ENCODE assay signal across 17 mouse cellular contexts in the genomic region with DNA sequence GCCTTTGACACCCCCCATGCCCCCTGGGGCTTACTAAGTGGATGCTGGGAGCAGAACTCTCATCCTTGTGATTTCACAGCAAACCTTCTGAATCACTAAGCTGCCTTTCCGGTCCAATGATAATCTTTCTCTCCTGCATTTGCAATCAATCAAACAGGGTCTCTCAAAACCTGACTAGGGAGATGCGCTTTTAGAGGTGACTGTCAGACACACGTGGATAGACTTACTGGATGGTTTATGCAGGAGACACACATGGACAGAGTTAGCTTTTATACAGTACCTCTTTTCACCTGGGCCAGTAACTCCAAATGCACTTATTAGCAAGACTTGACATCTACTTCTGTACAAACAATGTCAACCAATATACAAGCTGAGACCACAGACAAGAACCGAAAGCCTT. TPM values are rescaled to one million over a fixed set of nuclear protein-coding genes. Genes with fewer than 3 reads are reported as not detected.
DNase-seq lines count a peak whose midpoint lies in the region; ATAC-seq lines count a peak whose summit lies in the region.
"Had no signal": no experiment of that assay in that cellular context is flagged by ENCODE, and none has a peak within 500 bp of the region (broad histone marks: within the 10 kb centered on the region; RNA-seq: fewer than 3 reads in every experiment).

No protein-coding gene starts in this region.

- H3K4me1 ChIP-seq in heart, embryonic 16.5 days (ENCODE audit: control insufficient read depth, insufficient read depth, low read length), result peaks cover 25% of the 10 kb centered on the region
- peaks cover 11% of the 10 kb centered on the region; the same call in 1 of the 2 replicates for H3K4me1 ChIP-seq in midbrain, embryonic 13.5 days (replicated peaks)
- H3K4me1 ChIP-seq: hindbrain, embryonic 15.5 days had no signal

- H3K9ac ChIP-seq in heart, embryonic 16.5 days (ENCODE audit: low read length), result no peak overlapping the region
- H3K9ac ChIP-seq in midbrain, embryonic 13.5 days (replicated peaks), result no peak overlapping the region
- H3K9ac ChIP-seq: hindbrain, embryonic 15.5 days; neural tube, embryonic 13.5 days had no signal

- no peaks in the 10 kb centered on the region for H3K27me3 ChIP-seq in heart, embryonic 16.5 days (ENCODE audit: control insufficient read depth, insufficient read depth, low read length)
- no peaks in the 10 kb centered on the region for H3K27me3 ChIP-seq in midbrain, embryonic 13.5 days
- H3K27me3 ChIP-seq: hindbrain, embryonic 15.5 days; neural tube, embryonic 13.5 days had no signal

- ATAC-seq in CD4-positive, CD25-positive, alpha-beta regulatory T cell, adult 4 months, result no peak
- no peak for ATAC-seq in heart, embryonic 16.5 days (replicated peaks; ENCODE audit: extremely low read depth, insufficient read depth, low FRiP score)
- no peak for ATAC-seq in midbrain, embryonic 13.5 days
- ATAC-seq in erythroid progenitor cell, adult 5-6 weeks (replicated peaks; ENCODE audit: low FRiP score, poor library complexity, severe bottlenecking), result no peak
- ATAC-seq: forebrain, embryonic 16.5 days; intestine, embryonic 16.5 days had no signal

- H3K27ac ChIP-seq in heart, embryonic 16.5 days (ENCODE audit: low read length), result peak overlapping the region; percentile 84
- no peak overlapping the region for H3K27ac ChIP-seq in midbrain, embryonic 13.5 days
- H3K27ac ChIP-seq: hindbrain, embryonic 15.5 days; neural tube, embryonic 13.5 days had no signal

- peaks cover 44% of the 10 kb centered on the region for H3K36me3 ChIP-seq in heart, embryonic 16.5 days (ENCODE audit: control insufficient read depth, insufficient read depth)
- peaks cover 40% of the 10 kb centered on the region for H3K36me3 ChIP-seq in midbrain, embryonic 13.5 days

- WGBS in heart, embryonic 16.5 days, result 79% methylated on average over 4 of the region's 4 CpGs
- 77% methylated on average over 4 of the region's 4 CpGs for WGBS in midbrain, embryonic 13.5 days

- peak; percentile 19 for DNase-seq in CD4-positive, CD25-positive, alpha-beta regulatory T cell, adult 2 months (ENCODE audit: low read depth, low spot score)
- DNase-seq in heart, postnatal 10 days, result no peak
- DNase-seq in A20 (ENCODE audit: low read depth, low spot score), result peak; percentile 27
- DNase-seq in induced T-regulatory cell, adult 2 months (ENCODE audit: low read depth), result peak; percentile 51
- DNase-seq: cerebellum, adult 9-10 months; kidney, postnatal 36 days; left cerebral cortex, postnatal 4 days; liver had no signal

- intact Hi-C loops in heart, postnatal 10 days (cut with DNase I), result no loop called here

- no peak overlapping the region for H3K4me3 ChIP-seq in heart, embryonic 16.5 days (ENCODE audit: low read length)
- no peak overlapping the region for H3K4me3 ChIP-seq in midbrain, embryonic 13.5 days (replicated peaks)
- H3K4me3 ChIP-seq: hindbrain, embryonic 15.5 days; neural tube, embryonic 13.5 days had no signal

- no peak overlapping the region for H3K4me2 ChIP-seq in heart, embryonic 16.5 days (ENCODE audit: low read depth, low read length)
- H3K4me2 ChIP-seq in midbrain, embryonic 13.5 days (replicated peaks), result no peak overlapping the region
- H3K4me2 ChIP-seq: heart, embryonic 11.5 days; hindbrain, embryonic 15.5 days; neural tube, embryonic 13.5 days had no signal

- H3K9me3 ChIP-seq in heart, embryonic 16.5 days (replicated peaks; ENCODE audit: control insufficient read depth, low read length), result no peaks in the 10 kb centered on the region
- H3K9me3 ChIP-seq in midbrain, embryonic 13.5 days, result no peaks in the 10 kb centered on the region
- H3K9me3 ChIP-seq: hindbrain, embryonic 15.5 days; neural tube, embryonic 13.5 days had no signal

RNA-seq across cellular contexts. Expression of a gene that starts 33.0 kb away (rescaled TPM):
- 10 to 100 TPM; 10.7 to 10.8 TPM for polyA plus RNA-seq in CD4-positive, CD25-positive, alpha-beta regulatory T cell, adult 4 months (2017; shearing (Covaris generic))
- polyA plus RNA-seq in heart, embryonic 16.5 days (2015; fragmentation: Nextera tagmentation; extraction: Ambion mirVana), result 25.1 and 26.0 TPM in 2 replicates
- total RNA-seq in heart, postnatal 10 days (2021), result 10 to 100 TPM; 38.2 to 43.5 TPM
- polyA plus RNA-seq in midbrain, embryonic 13.5 days (2015; fragmentation: Nextera tagmentation; extraction: Ambion mirVana), result 20.4 and 24.3 TPM in 2 replicates
- total RNA-seq in erythroid progenitor cell, adult 5-6 weeks (2015; ENCODE audit: low replicate concordance), result 22.0 and 24.7 TPM in 2 replicates
- total RNA-seq in erythroid progenitor cell, adult 5-6 weeks (2017; ENCODE audit: low replicate concordance), result 15.7 and 21.9 TPM in 2 replicates

Comparison
In these comparisons a context has a peak if more than half of its experiments do, and no peak if none do; other contexts are left out.
1. DNase-seq: peak in CD4-positive, CD25-positive, alpha-beta regulatory T cell, adult 2 months (single experiment), A20 (single experiment) and induced T-regulatory cell, adult 2 months (single experiment); none in heart, postnatal 10 days (0 of 2).